Mouse (Mus musculus) hematopoietic stem cell, adult 5-6 weeks (primary cell): ENCODE measurements at regions not wholly inside any gene's neighbourhood (a gene's known extent, or its start where the extent isn't known, plus 50 kb on each side); places are given as distances from the start of the nearest gene placed in this dataset.
"Not testable (repeated sequence)": the region's sequence is repeated elsewhere in the genome, so short reads cannot be mapped to it uniquely, and the experiment has no call there.

Source experiments
- ATAC-seq, 2 experiments: fragments of 125-278 bp in 1 of 2; replicated peaks in 1 of 2; 2 replicates each; pipeline ENCODE4 v1.8.0; 2016 to 2017; ENCODE audit warnings: inconsistent platforms in 2 of 2, mild to moderate bottlenecking in 2 of 2, moderate number of reproducible peaks in 2 of 2, low read depth in 1 of 2, moderate TSS enrichment in 1 of 2; ENCODE audit not compliant: low FRiP score in 2 of 2, poor library complexity in 2 of 2, severe bottlenecking in 2 of 2, insufficient read depth in 1 of 2, low TSS enrichment in 1 of 2

GRCm38 (mm10) chr12:65325347-65325746 lies 100.0 kb downstream of the Wdr20rt start:
- ATAC-seq, result no peak

- no peak for ATAC-seq
Measured at GRCm38 (mm10) chr12:65328532-65328931, 103.2 kb downstream of the Wdr20rt start.

GRCm38 (mm10) chr12:65329678-65330077 lies 104.4 kb downstream of the Wdr20rt start:
- ATAC-seq, result no peak

- ATAC-seq, result no peak
Measured at GRCm38 (mm10) chr12:65340009-65340408, 114.7 kb downstream of the Wdr20rt start.

GRCm38 (mm10) chr12:65347251-65347650 lies 121.9 kb downstream of the Wdr20rt start:
- no peak for ATAC-seq

GRCm38 (mm10) chr12:65349535-65349934 lies 124.2 kb downstream of the Wdr20rt start:
- no peak for ATAC-seq

GRCm38 (mm10) chr12:65364179-65364578 lies 138.9 kb downstream of the Wdr20rt start:
- ATAC-seq, result no peak

GRCm38 (mm10) chr12:65367334-65367733 lies 142.0 kb downstream of the Wdr20rt start:
- no peak for ATAC-seq

GRCm38 (mm10) chr12:65367866-65368419 lies 142.6 kb downstream of the Wdr20rt start:
- no peak for ATAC-seq

- no peak for ATAC-seq
Measured at GRCm38 (mm10) chr12:65371650-65372049, 146.3 kb downstream of the Wdr20rt start.

- ATAC-seq, result no peak
Measured at GRCm38 (mm10) chr12:65379321-65379720, 154.0 kb downstream of the Wdr20rt start.

GRCm38 (mm10) chr12:65382118-65382791 lies 156.9 kb downstream of the Wdr20rt start:
- no peak for ATAC-seq

GRCm38 (mm10) chr12:65382796-65383195 lies 157.5 kb downstream of the Wdr20rt start:
- not testable (repeated sequence) for ATAC-seq

GRCm38 (mm10) chr12:65386005-65386645 lies 160.8 kb downstream of the Wdr20rt start:
- no peak for ATAC-seq

- ATAC-seq, result no peak
Measured at GRCm38 (mm10) chr12:65387042-65387441, 161.7 kb downstream of the Wdr20rt start.

- ATAC-seq, result no peak
Measured at GRCm38 (mm10) chr12:65389512-65389911, 164.2 kb downstream of the Wdr20rt start.

- ATAC-seq, result no peak
Measured at GRCm38 (mm10) chr12:65390330-65390729, 165.0 kb downstream of the Wdr20rt start.

- ATAC-seq, result peak; percentile 64 to 65
Measured at GRCm38 (mm10) chr12:65401728-65402419, 176.6 kb downstream of the Wdr20rt start.
